Mouse (Mus musculus) kidney, adult 9 months (tissue): ENCODE measurements around the gene Poln.

ENCODE experiments used
- DNase-seq: peaks from one replicate; pipeline ENCODE4 v3.0.0; 2022

Poln gene

DNA sequence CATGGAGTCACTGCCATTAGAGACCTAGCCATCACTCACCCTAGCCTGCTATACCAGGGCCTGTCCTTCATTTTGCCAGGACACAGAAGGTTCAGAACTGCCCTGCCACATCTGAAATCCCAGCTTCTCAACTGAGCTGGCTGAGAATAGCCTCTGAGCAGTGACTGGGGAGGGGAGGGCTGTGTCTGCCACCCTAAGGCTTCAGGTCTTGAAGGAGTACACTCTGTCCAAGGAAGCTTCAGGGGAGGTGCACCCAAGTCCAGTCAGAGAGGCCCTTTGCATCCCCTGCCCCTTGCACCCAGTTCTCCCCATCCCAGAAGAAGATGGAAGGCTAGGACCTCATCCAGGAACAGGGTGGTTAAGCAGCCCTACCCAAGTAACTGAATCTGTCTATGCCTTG is 16.5 kb upstream of the Poln start:
- no peak for DNase-seq

DNA sequence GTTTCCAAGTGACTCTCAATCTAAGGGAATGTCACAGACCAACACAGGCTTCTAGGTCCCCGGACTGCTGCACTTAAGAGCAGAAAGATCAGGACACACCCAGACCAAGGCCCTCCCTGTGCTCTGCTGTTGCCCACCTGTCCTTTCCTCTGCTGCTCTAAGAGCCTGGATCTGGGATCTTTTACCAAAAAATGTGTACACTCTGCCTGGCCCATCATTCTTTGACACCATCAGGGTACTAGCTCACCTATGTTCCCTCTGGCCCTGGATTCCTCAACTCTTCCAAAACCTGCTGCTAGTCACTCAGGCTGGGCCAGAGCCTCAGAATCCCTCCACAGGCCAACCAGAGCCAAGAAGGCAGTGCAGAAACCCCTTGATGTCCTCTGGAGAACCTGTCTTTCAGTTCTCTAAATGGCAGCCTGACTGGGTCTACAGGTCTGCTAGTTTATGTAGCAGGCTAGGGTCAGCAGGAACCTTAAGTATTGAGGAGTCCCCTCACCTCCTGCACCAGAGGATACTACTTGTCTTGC is 15.9 kb upstream of the Poln start:
- DNase-seq: no peak

DNA sequence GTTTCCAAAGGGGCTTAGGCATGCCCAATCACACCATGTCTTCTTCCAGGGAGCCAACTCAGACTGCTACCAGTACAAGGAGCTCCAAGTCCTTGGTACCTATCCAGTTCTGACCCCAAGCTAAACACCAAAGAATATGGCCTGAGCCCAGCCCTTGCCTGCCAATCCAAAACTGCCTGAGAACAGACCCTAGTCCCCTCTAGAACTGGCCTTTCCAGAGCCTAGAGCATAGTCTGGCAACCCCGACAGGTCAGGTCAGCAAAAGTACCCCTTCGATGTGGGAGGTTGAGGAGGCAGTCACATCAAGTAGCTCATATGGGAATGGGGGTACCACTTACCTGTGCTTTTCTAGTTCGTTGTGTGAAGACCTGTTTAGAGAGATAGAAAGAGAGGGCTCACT is 14.7 kb upstream of the Poln start:
- no peak for DNase-seq

DNA sequence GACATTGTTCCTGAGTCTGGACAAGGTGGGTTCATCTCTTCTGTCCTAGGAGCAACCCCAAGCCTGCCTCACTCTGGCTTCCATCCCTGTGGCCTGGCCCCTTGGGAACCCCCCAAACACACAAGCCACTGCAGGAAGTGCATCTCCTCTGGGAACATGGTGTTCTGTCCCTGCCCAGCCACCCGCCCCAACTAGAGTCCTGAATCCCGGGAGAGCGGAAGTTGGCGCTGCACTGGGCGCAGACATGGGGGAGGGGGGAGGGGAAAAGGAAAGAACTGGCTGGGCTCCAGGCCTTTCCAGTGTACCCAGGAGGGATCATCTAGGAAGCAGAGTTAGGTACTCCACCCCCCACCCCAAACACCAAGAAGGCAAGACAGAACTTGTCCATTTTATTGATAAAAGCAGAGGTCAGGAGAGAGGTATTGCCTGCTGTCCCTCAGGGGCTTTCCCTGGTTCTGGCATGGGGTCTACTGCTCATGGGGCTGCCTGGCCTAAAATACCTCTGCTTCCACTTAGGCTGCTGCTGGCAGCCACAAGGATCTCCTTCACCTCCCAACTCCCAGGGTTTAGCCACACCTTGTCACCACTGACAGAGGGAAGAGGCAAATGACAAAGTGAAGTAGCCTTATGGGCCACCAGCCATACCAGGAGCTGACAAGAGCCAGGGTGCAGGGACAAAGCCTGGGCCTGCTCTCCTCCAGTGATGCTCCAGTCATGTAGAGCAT is 14.1 kb upstream of the Poln start:
- peak; percentile 74 for DNase-seq

DNA sequence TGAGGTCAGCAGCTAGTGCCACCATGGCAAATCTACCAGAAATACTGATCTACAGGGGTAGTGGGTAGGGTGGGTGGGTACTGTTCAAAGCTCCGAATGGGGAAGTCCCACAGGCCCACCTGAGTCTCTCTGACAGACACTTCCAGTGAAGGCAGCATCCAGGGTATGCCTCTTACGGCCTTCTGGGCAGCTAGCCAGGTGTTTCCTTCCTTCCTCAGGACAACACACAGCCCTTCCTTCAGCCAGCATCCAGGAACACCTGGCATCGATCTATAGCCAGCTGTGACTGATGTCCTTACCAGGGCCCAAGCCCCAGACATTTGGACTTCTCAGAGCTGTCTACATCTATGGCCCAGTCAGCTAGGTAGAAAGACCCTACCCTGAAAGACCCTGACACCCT is 13.2 kb upstream of the Poln start:
- peak; percentile 58 for DNase-seq

DNA sequence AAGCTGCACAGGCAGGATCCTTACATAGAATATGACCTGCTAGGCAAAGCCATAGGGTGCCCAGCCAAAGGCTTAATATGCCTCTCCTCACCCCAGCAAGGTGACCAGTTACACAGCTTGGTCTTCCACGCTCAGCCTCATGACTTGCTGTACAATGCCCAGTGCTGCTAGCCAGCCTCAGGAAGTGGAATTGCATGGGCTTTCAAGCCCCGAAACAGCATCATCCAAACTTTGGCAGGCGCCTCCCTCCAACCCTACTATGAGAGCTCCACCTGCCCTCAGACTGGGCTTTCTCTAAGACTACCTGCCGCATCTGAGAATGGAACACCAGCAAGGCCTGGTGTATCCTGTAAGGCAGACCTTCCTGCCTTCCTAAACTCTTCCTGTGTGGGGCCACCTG is 8.6 kb upstream of the Poln start:
- no peak for DNase-seq

DNA sequence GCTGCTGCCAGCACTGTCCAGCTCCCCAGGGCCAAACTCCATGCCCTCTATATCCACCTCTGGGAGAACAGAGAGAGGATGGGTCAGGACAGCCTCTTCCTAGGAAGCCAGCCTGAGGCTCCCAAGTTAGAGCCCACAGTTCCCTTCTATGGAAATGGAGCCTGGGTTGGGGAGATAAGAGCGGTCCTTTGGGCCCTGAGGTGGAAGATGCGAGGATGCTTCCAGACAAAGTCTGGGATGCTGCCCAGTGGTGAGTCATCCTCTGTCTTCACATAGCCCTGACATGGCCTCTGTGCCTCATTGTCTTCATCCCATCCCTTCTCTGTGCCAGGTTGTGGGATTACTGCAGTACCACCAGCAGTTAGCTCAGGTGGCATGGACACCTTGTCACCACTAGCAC is 7.8 kb upstream of the Poln start:
- DNase-seq: no peak

DNA sequence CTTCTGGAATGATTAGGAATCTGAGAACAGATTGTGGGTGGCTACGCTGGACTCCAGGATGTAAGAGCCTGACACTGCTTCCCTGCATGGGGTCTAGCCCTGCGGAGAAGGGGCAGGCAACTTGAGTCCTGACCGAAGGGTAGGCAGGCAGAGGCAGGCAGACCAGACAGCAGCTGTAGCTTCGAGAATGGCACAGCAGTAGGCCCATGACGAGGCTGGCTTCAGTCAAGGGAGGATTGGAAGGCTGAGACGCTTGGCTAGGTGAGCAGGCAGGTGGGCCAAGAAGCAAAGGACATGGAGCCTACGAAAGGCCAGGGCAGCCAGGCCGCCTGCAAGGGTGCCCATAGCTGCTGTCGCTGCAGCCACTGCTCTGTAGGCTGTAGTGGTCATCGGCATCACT is 7.4 kb upstream of the Poln start:
- no peak for DNase-seq

DNA sequence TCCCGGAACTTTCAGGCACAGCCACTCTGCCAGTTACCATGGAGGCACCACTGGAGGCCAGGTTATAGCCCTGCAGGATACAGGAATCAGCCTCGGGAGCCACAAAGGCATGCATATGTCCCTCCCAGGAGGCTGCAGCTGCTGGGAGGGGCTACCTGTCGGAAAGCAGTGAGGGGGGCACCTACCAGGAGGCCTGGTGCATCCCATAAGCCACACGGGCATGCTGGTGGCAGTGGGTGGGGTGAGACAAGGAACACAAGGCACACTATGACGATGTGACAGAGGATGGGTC is 6.1 kb upstream of the Poln start:
- DNase-seq: no peak

DNA sequence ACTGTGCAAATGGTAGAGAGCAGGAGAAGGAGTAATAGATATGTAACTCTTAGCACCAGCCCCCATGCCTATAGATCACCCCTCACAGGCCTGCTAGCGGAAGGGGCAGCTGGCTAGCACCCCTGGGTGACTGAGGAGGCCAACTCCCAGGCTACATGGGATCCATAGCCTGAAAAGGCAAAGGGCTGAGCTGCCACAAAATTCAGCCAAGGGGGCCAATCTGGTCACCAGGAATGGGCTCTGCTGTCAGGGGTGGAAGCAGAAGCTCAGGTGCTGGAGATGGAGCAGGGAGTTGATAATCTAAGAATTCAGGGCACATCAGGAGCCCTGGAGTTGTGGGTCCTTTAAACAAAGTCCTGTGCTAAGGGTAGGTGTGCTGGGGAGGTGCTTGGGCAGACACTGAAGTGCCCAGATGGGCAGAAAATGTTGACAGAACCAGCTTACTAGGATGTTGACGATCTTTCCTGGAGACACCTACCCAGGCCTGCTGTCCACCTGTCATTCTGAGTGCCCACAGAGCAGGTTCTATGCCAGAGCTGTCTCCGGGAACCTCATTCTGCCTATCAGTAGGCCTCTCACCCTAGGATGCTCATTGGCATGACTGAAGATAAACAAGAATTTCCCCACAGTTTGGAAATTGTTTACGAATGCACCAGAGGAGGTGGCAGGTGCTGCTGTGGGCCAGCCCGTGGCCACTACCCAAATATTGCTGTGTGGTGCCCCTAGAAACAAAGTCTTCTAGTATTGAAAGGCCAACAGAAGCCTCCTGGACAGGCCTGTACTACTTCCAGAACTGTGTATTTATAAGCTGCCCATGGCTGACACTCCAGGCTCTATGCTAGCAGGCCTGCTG is 5.5 kb upstream of the Poln start:
- DNase-seq: no peak

DNA sequence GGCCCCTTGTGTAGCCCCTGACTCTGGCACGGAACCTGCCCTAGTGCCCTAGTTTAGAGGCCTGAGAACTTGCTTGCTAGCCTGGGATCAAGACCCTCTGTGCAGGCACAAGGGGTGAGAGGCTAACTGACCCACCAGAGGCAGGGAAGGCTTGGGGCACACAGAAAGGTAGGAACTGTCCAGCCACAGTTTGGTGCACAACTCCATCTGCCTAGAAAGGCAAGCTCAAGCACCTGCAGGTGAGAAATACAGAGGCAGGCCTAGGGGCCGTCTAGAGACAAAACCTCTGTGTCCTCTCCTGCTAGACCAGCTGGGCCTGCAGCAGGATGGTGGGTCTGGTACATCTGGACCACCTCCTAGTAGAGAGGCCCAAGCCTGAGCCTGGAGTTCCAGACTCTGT is 4.8 kb upstream of the Poln start:
- no peak for DNase-seq

DNA sequence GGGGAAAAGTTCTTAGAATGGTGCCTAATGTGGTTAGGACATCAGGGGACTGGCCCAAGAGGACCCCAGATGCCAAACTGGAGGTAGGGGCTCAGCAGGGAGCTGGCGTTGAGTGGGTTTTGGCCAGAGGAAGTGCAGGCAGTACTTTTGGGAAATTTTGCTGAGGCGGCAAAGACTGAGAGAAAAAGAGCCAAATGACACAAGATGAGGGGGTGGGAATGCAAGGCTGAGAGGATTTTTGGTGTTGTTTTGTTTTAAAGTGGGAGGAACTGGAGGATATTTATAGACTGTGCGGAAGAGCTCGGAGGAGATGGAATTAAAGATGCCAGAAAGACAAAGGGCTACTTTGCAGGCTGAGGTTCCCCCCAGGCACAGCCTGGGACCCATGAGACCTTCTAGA is 1.5 kb upstream of the Poln start:
- peak; percentile 49 for DNase-seq

DNA sequence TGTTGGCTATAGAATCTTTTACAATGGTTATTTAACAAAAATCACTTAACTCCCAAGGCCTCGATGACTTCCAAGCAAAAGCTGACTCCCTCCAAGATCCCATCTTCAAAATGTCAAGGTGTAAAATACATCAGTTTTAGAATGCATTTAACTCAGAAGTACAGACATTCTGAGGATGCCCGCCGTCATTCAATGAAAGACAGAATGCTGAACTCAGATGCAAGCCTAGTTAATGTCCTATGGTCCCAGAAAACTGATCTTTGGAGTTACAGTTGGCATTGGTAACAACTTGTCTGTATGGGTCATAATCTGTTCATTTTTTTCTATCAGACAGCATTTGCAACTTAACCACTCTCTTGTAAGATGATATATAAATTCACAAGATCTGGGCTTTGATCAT is 706 bp upstream of the Poln start:
- DNase-seq: no peak

DNA sequence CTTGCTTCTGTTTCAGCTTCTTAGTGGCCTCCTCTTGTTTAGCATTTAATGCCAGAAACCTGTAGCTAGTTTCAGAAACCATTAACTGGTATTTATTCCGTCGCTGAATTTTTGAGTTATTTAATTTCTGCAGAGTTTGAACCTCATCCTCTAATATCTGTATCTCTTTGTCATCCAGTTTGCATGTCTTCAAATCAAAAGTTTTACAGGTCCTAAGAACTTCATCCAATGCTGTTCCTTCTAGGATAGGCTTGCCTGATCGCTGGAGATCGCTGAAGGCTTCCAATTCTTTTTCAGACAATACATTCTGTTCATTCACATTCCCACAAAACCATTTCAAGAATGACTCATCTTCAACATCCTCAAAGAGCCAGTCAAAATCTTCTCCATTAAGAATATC is 1.4 kb downstream of the Poln start:
- DNase-seq: no peak

DNA sequence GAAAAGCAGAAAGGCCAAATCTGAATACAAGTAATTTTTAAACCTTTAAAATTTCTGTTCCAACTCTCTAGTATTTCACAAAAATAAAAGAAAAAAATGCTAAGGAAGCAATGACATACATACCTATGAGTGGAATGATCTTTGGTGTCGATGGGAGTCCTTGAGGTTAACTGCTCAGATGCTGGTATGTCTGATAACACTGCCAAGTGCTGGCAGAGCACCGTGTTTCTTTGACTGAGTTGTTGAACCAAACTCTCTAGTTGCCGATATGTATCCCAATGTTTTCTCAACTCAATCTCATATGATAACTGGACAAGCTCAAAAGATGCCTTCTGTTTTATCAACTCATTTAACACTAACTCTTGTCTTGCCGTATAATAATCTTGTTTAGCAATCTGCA is 3.5 kb downstream of the Poln start:
- DNase-seq: no peak

DNA sequence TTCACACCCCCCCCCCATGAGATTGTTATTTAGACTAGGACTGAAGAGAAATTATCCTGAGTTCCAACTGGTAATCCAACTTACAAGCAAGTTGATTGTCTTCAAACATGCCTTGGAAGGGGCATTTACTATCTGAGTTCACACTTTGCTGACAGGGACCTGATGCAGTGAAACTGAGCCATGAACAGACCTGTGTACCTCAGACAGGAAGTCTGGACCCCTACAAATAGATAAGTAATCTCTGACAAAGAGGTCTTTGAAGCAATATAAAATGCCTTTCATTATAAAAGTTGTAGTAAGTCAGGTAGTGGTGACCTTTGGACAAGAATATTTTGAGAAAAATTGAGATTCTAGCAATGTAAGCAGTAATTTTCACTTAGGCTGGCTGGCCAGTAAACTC is 20.8 kb downstream of the Poln start:
- no peak for DNase-seq

DNA sequence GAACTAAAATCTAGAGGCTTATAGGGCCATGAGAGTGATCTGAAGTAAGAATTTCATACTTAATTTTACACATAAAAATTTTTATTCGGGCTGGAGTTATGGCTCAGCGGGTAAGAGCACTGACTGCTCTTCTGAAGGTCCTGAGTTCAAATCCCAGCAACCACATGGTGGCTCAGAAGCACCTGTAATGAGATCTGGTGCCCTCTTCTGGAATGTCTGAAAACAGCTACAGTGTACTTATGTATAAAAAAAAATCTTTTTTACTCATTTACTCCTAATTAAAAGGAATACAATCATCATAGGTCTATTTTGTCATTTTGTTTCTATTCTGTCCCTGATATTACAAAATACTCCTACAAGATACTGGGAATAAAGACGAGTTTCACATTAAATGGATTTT is 21.7 kb downstream of the Poln start:
- DNase-seq: no peak

DNA sequence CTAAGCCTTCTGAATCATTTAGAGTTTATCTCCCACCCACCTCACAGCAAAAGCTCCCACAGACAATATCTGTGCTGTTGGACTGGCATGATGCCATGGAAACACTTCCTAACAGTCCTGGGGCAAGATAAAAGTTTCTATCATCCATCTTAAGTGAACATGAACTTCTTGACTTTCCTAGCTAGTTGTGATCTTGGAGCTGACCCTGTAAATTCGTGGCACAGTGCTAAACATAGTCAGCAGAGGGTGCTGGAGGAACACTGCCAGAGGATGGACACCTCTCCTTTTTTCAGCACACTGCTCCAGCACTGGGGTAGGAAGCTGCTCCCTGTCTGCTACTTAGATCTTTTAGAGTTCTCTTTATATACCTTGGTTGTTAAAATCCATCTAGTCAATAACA is 29.5 kb downstream of the Poln start:
- peak; percentile 51 for DNase-seq

DNA sequence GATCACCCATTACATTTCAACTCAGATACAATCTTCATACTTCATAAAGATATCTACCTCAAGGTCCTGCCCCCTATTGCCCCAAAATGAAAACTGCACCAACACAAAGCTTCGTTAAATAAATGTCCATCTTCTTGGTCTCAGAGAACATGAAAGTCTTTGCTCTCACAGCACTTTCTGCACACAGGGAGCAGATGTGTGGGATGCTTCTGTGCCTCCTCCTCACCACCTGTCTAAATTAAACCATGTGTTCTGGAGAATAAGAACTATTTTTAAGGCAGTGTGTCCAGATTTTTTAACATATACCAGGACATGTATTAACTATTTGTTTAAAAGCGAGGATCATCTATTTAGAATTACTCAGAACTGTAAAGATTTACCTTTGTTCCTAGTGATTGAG is 36.5 kb downstream of the Poln start:
- DNase-seq: no peak

DNA sequence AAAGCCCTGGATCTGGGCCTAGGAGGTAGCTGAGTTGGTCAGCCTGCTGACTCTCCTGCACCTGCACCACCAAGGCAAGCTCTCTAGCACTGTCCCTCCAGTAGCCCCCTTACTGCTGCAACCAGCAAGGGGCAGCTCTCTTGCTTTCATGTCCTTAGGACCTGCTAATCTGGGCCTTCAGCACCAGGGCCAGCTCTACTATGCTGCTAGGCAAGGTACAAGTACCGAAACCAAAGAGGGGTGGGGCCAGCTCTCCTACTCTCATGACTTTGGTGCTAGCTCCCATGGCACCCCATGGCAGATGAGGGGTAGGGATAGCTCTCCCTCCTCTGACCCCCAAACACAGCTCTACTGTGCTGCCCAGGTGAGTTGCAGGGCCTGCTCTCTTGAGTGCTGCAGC is 45.1 kb downstream of the Poln start:
- DNase-seq: no peak

DNA sequence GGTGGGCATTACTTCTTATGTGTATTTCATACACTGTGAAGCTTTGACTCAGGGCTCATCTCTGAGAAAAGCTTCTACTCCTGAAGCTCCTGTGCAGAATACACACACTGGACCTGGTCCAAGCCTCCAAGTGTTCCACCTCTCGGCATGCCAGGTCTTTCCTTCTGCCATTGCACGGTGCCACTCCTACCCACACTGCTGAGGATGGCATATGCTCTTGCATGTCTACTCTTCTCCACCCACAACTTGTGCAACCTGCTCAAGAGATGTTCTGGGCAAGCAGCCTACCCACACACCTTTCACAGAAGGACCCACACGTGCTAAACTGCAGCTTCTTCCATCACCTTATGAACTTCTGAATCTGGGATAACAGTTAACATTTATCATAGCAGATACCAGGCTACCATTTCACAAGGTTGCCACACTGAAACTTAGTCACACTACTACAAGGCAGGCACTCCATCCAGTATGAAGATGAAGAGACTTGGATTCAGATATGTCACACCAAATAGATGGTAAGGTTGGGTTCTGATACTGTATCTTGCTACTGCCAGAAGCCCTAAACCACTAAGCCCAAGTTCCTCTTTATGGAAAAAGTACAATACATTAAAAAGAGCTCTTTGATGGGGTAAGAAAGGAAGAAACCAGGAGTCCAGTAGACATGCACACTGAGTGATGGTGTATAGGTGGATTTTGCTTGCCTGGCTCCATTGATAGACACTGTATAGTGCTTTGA is 50.0 kb downstream of the Poln start:
- DNase-seq: no peak

DNA sequence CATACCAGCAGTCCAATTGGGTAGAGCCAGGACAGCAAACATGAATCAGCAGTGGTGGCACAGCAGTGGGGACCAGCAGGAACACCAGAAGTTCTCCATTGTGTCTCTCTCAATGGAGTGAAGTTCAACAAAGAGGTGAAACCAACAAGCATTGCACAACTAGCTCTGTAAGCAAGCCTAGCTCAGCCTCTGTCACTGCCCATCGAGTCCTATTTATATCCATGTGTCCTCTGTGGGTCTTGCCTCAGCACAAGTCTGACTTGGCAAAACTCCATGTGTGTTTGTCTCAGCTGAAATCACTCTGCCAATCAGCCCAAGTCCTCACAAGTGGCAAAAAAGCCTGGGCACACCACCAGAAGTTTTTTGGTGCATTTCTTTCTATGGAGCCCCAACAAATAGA is 63.6 kb downstream of the Poln start:
- DNase-seq: no peak

DNA sequence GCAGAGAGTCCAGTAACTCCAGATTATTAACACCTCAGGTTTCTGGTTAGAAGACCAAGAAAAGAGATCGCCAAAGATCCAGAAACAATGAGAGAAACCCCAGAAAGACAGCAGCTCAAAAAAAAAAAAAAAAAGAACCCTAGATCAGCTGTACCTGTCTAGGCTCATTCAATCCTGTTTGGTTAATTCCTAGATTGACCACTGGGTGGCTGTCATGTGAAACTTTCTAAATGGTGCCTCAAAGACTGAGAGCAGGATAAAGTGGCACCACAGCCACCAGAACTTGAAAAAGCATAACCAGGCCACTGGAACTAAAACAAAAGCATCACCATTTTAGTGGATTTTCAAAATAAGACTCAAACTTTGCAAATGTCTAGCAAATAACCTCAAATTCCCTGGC is 71.9 kb downstream of the Poln start:
- peak; percentile 67 for DNase-seq

DNA sequence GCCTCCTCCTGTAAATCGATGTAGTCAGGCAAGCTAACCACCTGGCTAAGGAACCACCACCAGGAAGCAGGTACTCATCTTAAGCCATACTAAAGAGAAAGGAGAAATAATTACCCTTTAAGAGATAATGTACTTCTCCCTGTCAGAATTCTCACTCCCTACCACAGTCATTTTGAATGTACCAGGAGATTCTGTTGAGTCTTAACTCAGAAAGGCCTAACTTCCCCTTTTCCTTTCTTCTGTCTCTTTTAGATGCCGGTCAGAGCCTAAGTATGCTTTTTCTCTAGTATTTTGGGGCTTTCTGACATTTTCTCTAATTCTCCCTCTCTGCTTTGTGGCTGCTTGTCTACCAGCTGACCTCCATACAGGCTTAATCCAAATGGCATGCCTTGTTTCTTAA is 76.2 kb downstream of the Poln start:
- DNase-seq: no peak
